Mouse (Mus musculus): ENCODE data around the gene Tnik. TPM values are rescaled to one million over a fixed set of nuclear protein-coding genes. Genes with fewer than 3 reads are reported as not detected.

The Tnik gene
- polyA plus RNA-seq, 1 experiment from 2014 or later = 40.1 TPM

- 92% methylated on average over 1 of the region's 1 CpGs for WGBS
- Histone ChIP-seq H3K4me3 (ENCODE audit: low read depth, low read length) (no peak overlapping the region), H3K4me1 (replicated peaks; ENCODE audit: control insufficient read depth, insufficient read depth, low read length) (no peaks in the 10 kb centered on the region), H3K27ac (ENCODE audit: low read depth, low read length) (no peak overlapping the region), H3K9ac (ENCODE audit: low read depth, low read length) (no peak overlapping the region), H3K36me3 (ENCODE audit: control insufficient read depth, insufficient read depth, low read length) (no peaks in the 10 kb centered on the region), H3K4me2 (replicated peaks; ENCODE audit: low read depth, low read length) (no peak overlapping the region), H3K9me3 (ENCODE audit: control insufficient read depth, low read length) (no peaks in the 10 kb centered on the region), H3K27me3 (ENCODE audit: control insufficient read depth, insufficient read depth, low read length) (no peaks in the 10 kb centered on the region)
- ATAC-seq (ENCODE audit: low FRiP score) = no peak
- no peak for DNase-seq (ENCODE audit: low spot score)
Observed at GRCm38 (mm10) chr3:28616386-28616785, 353.4 kb downstream of the Tnik start.

DNA sequence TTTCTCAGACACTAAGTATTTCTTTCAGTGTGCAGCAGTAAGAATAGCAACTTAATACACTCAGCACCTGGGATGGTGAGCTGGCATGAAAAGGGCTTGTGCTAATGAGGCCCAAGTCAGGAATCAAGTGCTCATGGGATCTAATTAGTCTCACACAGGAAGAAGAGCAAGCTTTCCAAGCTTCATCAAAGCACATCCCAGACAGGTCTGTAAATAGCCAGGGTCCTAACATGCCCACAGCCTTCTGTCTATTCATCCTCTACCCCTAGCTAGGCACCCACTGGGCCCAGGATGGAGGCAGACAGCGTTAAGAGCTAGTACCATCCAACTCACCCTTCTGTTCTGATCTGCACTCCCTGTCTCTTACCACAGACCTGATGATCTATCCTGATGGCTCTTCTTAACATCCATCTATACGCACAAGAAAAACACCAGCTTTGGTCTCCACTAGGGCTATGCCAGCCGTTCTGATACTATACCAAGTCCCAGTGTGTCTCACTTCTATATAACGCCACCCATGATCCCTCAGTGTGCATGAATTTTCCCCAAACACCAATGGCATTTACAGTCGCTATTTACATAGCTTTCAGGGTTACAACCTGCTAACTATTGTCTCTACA is 354.1 kb downstream of the Tnik start:
- Histone ChIP-seq H3K36me3 (ENCODE audit: control insufficient read depth, insufficient read depth, low read length) (no peaks in the 10 kb centered on the region), H3K4me1 (replicated peaks; ENCODE audit: control insufficient read depth, insufficient read depth, low read length) (no peaks in the 10 kb centered on the region), H3K4me2 (replicated peaks; ENCODE audit: low read depth, low read length) (no peak overlapping the region), H3K4me3 (ENCODE audit: low read depth, low read length) (no peak overlapping the region), H3K27me3 (ENCODE audit: control insufficient read depth, insufficient read depth, low read length) (no peaks in the 10 kb centered on the region), H3K9me3 (ENCODE audit: control insufficient read depth, low read length) (no peaks in the 10 kb centered on the region), H3K27ac (ENCODE audit: low read depth, low read length) (no peak overlapping the region), H3K9ac (ENCODE audit: low read depth, low read length) (no peak overlapping the region)
- DNase-seq (ENCODE audit: low spot score) = no peak
- ATAC-seq (ENCODE audit: low FRiP score) = no peak
- 88% methylated on average over 5 of the region's 5 CpGs for WGBS

DNA sequence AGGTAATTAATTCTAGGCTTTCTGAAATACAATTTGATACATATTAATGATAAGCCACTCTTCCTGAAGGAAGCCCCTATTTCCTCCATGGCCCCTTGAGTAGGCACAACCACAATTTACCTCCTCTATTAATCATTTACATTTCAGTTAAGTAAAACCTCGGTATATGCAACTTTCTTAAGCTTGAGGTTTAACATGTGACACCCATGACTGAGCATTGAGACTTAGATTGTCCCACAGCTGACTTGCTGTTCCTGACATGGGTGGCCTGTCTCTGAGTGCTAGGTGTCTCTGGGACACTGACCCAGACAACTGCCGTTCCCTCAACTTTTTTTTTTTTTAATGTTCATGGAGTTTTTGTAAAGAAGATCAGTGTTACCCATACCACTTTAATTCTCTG is 358.8 kb downstream of the Tnik start:
- Histone ChIP-seq H3K36me3 (ENCODE audit: control insufficient read depth, insufficient read depth, low read length) (no peaks in the 10 kb centered on the region), H3K4me2 (replicated peaks; ENCODE audit: low read depth, low read length) (no peak overlapping the region), H3K27ac (ENCODE audit: low read depth, low read length) (no peak overlapping the region), H3K27me3 (ENCODE audit: control insufficient read depth, insufficient read depth, low read length) (no peaks in the 10 kb centered on the region), H3K4me3 (ENCODE audit: low read depth, low read length) (no peak overlapping the region), H3K9ac (ENCODE audit: low read depth, low read length) (no peak overlapping the region), H3K4me1 (replicated peaks; ENCODE audit: control insufficient read depth, insufficient read depth, low read length) (no peaks in the 10 kb centered on the region), H3K9me3 (ENCODE audit: control insufficient read depth, low read length) (no peaks in the 10 kb centered on the region)
- ATAC-seq (ENCODE audit: low FRiP score) (no peak), DNase-seq (ENCODE audit: low spot score) (no peak)
- 91% methylated on average over 2 of the region's 2 CpGs for WGBS

DNA sequence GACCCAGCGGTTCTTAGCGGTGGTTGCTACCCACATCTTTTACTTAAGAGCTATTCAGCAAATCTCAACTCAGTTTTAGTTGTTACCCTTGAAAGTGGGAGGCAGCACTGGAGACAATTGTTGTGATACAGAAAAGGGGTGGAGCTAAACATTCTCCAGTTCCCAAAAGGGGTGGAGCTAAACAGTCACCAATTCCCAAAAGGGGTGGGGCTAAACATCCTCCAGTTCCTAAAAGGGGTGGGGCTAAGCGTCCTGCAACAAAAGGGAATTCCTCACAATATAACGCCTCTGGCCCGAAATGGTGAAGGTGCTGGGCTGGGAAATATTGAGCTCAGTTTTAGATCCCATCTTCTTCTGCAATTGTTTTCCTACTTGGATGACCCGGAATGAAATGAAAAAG is 363.8 kb downstream of the Tnik start:
- ATAC-seq (ENCODE audit: low FRiP score) = no peak
- 95% methylated on average over 6 of the region's 6 CpGs for WGBS
- DNase-seq (ENCODE audit: low spot score) = no peak

GRCm38 (mm10) chr3:28636778-28637177 is 373.8 kb downstream of the Tnik start:
- no peak overlapping the region for H3K27ac ChIP-seq (ENCODE audit: low read depth, low read length)
- no peak for ATAC-seq (ENCODE audit: low FRiP score)
- H3K4me2 ChIP-seq (replicated peaks; ENCODE audit: low read depth, low read length) = no peak overlapping the region
- no peaks in the 10 kb centered on the region for H3K9me3 ChIP-seq (ENCODE audit: control insufficient read depth, low read length)
- H3K27me3 ChIP-seq (ENCODE audit: control insufficient read depth, insufficient read depth, low read length) = no peaks in the 10 kb centered on the region
- no peak for DNase-seq (ENCODE audit: low spot score)
- no peak overlapping the region for H3K9ac ChIP-seq (ENCODE audit: low read depth, low read length)
- H3K4me1 ChIP-seq (replicated peaks; ENCODE audit: control insufficient read depth, insufficient read depth, low read length) = no peaks in the 10 kb centered on the region
- WGBS = 83% methylated on average over 4 of the region's 4 CpGs
- no peaks in the 10 kb centered on the region for H3K36me3 ChIP-seq (ENCODE audit: control insufficient read depth, insufficient read depth, low read length)
- H3K4me3 ChIP-seq (ENCODE audit: low read depth, low read length) = no peak overlapping the region

More for the DNA sequence above, 363.8 kb downstream of the Tnik start:
- no peaks in the 10 kb centered on the region for H3K36me3 ChIP-seq (ENCODE audit: control insufficient read depth, insufficient read depth, low read length)
- no peaks in the 10 kb centered on the region for H3K9me3 ChIP-seq (ENCODE audit: control insufficient read depth, low read length)
- no peaks in the 10 kb centered on the region for H3K27me3 ChIP-seq (ENCODE audit: control insufficient read depth, insufficient read depth, low read length)
- H3K4me2 ChIP-seq (replicated peaks; ENCODE audit: low read depth, low read length) = no peak overlapping the region
- H3K9ac ChIP-seq (ENCODE audit: low read depth, low read length) = no peak overlapping the region
- H3K4me3 ChIP-seq (ENCODE audit: low read depth, low read length) = no peak overlapping the region
- H3K4me1 ChIP-seq (replicated peaks; ENCODE audit: control insufficient read depth, insufficient read depth, low read length) = no peaks in the 10 kb centered on the region
- H3K27ac ChIP-seq (ENCODE audit: low read depth, low read length) = no peak overlapping the region

- ATAC-seq (ENCODE audit: low FRiP score) = no peak
- Histone ChIP-seq H3K4me1 (replicated peaks; ENCODE audit: control insufficient read depth, insufficient read depth, low read length) (no peaks in the 10 kb centered on the region), H3K9ac (ENCODE audit: low read depth, low read length) (no peak overlapping the region), H3K4me3 (ENCODE audit: low read depth, low read length) (no peak overlapping the region), H3K27ac (ENCODE audit: low read depth, low read length) (no peak overlapping the region), H3K4me2 (replicated peaks; ENCODE audit: low read depth, low read length) (no peak overlapping the region), H3K9me3 (ENCODE audit: control insufficient read depth, low read length) (no peaks in the 10 kb centered on the region), H3K27me3 (ENCODE audit: control insufficient read depth, insufficient read depth, low read length) (no peaks in the 10 kb centered on the region), H3K36me3 (ENCODE audit: control insufficient read depth, insufficient read depth, low read length) (no peaks in the 10 kb centered on the region)
- no peak for DNase-seq (ENCODE audit: low spot score)
- 93% methylated on average over 2 of the region's 2 CpGs for WGBS
Observed at GRCm38 (mm10) chr3:28638957-28639356, 375.9 kb downstream of the Tnik start.

- no peak for DNase-seq (ENCODE audit: low spot score)
- Histone ChIP-seq H3K4me2 (replicated peaks; ENCODE audit: low read depth, low read length) (no peak overlapping the region), H3K36me3 (ENCODE audit: control insufficient read depth, insufficient read depth, low read length) (no peaks in the 10 kb centered on the region), H3K4me1 (replicated peaks; ENCODE audit: control insufficient read depth, insufficient read depth, low read length) (no peaks in the 10 kb centered on the region), H3K9ac (ENCODE audit: low read depth, low read length) (no peak overlapping the region), H3K9me3 (ENCODE audit: control insufficient read depth, low read length) (no peaks in the 10 kb centered on the region), H3K27me3 (ENCODE audit: control insufficient read depth, insufficient read depth, low read length) (no peaks in the 10 kb centered on the region), H3K27ac (ENCODE audit: low read depth, low read length) (no peak overlapping the region), H3K4me3 (ENCODE audit: low read depth, low read length) (no peak overlapping the region)
- WGBS = 81% methylated on average over 9 of the region's 9 CpGs
- no peak for ATAC-seq (ENCODE audit: low FRiP score)
Observed at GRCm38 (mm10) chr3:28643252-28643947, 380.4 kb downstream of the Tnik start.

DNA sequence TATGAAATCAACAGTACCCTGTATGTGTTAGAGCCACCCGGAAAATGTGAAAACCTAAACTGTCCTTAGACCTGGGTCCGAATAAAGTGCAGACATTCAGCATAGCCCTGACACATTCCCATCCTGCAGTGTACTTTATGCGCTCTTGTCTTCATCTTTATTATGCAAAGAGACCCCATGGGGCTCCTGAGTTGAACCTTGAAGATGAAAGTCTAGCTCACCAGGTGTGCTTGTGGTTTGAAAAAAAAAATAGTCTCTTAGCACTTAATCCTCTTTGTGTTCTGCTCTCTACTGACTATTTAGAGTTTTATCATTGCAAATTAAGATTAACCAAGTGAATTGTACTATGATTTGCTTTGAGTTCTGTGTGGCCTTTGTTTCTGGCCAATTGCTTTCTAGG is 389.6 kb downstream of the Tnik start:
- DNase-seq (ENCODE audit: low spot score) = no peak
- no peak overlapping the region for H3K9ac ChIP-seq (ENCODE audit: low read depth, low read length)
- WGBS = 59% methylated on average over 3 of the region's 3 CpGs

GRCm38 (mm10) chr3:28653043-28653442 is 390.0 kb downstream of the Tnik start:
- Histone ChIP-seq H3K4me3 (ENCODE audit: low read depth, low read length) (no peak overlapping the region), H3K9ac (ENCODE audit: low read depth, low read length) (no peak overlapping the region), H3K36me3 (ENCODE audit: control insufficient read depth, insufficient read depth, low read length) (no peaks in the 10 kb centered on the region), H3K4me2 (replicated peaks; ENCODE audit: low read depth, low read length) (no peak overlapping the region), H3K9me3 (ENCODE audit: control insufficient read depth, low read length) (no peaks in the 10 kb centered on the region), H3K27me3 (ENCODE audit: control insufficient read depth, insufficient read depth, low read length) (no peaks in the 10 kb centered on the region), H3K27ac (ENCODE audit: low read depth, low read length) (no peak overlapping the region), H3K4me1 (replicated peaks; ENCODE audit: control insufficient read depth, insufficient read depth, low read length) (no peaks in the 10 kb centered on the region)
- DNase-seq (ENCODE audit: low spot score) (no peak), ATAC-seq (ENCODE audit: low FRiP score) (no peak)
- 89% methylated on average over 3 of the region's 3 CpGs for WGBS

More for the DNA sequence above, 389.6 kb downstream of the Tnik start:
- Histone ChIP-seq H3K4me1 (replicated peaks; ENCODE audit: control insufficient read depth, insufficient read depth, low read length) (no peaks in the 10 kb centered on the region), H3K9me3 (ENCODE audit: control insufficient read depth, low read length) (no peaks in the 10 kb centered on the region), H3K4me3 (ENCODE audit: low read depth, low read length) (no peak overlapping the region), H3K27ac (ENCODE audit: low read depth, low read length) (no peak overlapping the region), H3K36me3 (ENCODE audit: control insufficient read depth, insufficient read depth, low read length) (no peaks in the 10 kb centered on the region), H3K27me3 (ENCODE audit: control insufficient read depth, insufficient read depth, low read length) (no peaks in the 10 kb centered on the region), H3K4me2 (replicated peaks; ENCODE audit: low read depth, low read length) (no peak overlapping the region)
- no peak for ATAC-seq (ENCODE audit: low FRiP score)
